Mouse (Mus musculus) kidney, embryonic 16.5 days (tissue): ENCODE measurements around the gene Gm3417. TPM values are rescaled to one million over a fixed set of nuclear protein-coding genes. Genes with fewer than 3 reads are reported as not detected.
"Not testable (repeated sequence)": the region's sequence is repeated elsewhere in the genome, so short reads cannot be mapped to it uniquely, and the experiment has no call there.

Experiments
- ATAC-seq: fragments of 200-750 bp; cut with Nextera tagmentation; 2 replicates; pipeline ENCODE4 v1.8.0; 2017; ENCODE audit warnings: moderate TSS enrichment; ENCODE audit not compliant: low FRiP score, low TSS enrichment
- H3K27ac ChIP-seq: fragments of 300-500 bp; sonication (generic); 2 replicates; pipeline ENCODE4 v1.5.1; 2014; ENCODE audit warnings: low read length
- H3K27me3 ChIP-seq: fragments of 300-500 bp; sonication (generic); 2 replicates; pipeline ENCODE4 v1.6.1; 2014; ENCODE audit warnings: low read length, control low read depth, mixed read lengths; ENCODE audit not compliant: insufficient read depth
- H3K36me3 ChIP-seq: fragments of 300-500 bp; sonication (generic); 2 replicates; pipeline ENCODE4 v1.6.1; 2014; ENCODE audit warnings: low read length, control low read depth, mixed read lengths; ENCODE audit not compliant: insufficient read depth
- H3K4me1 ChIP-seq: fragments of 300-500 bp; sonication (generic); 2 replicates; pipeline ENCODE4 v1.6.1; 2014; ENCODE audit warnings: low read length, control low read depth, mixed read lengths; ENCODE audit not compliant: insufficient read depth
- H3K4me2 ChIP-seq: fragments of 300-500 bp; sonication (generic); replicated peaks from 2 replicates; pipeline ENCODE4 v1.6.1; 2014; ENCODE audit warnings: low read depth, low read length
- H3K4me3 ChIP-seq: fragments of 300-500 bp; sonication (generic); 2 replicates; pipeline ENCODE4 v1.5.1; 2014; ENCODE audit warnings: mild to moderate bottlenecking, low read length
- H3K9ac ChIP-seq: fragments of 300-500 bp; sonication (generic); replicated peaks from 2 replicates; pipeline ENCODE4 v1.6.1; 2014; ENCODE audit warnings: low read length
- H3K9me3 ChIP-seq: fragments of 300-500 bp; sonication (generic); 2 replicates; pipeline ENCODE4 v1.6.1; 2016; ENCODE audit warnings: low read length, control low read depth
- WGBS: fragments of 180-500 bp; shearing (Covaris S2); extraction: QIAGEN DNeasy Blood & Tissue Kit; methylation state at CpG from one replicate; pipeline ENCODE4 v1.1.7; 2014; 5-methylcytosine and 5-hydroxymethylcytosine counted together
- polyA plus RNA-seq: library from polyadenylated mRNA; unstranded; fragments of >200 nt; fragmentation: Nextera tagmentation; extraction: Ambion mirVana; gene quantifications from 2 replicates; pipeline ENCODE4 v1.2.1, GENCODE M21; 2015

The Gm3417 gene
- polyA plus RNA-seq, 1 experiment from 2014 or later, result not detected

- H3K9me3 ChIP-seq, H3K9ac ChIP-seq, H3K4me1 ChIP-seq, H3K27ac ChIP-seq, H3K27me3 ChIP-seq, H3K36me3 ChIP-seq, H3K4me3 ChIP-seq, H3K4me2 ChIP-seq: not testable (repeated sequence)
- ATAC-seq, result peak; percentile 89
- WGBS, result no CpG with 5 or more reads among the region's 47 CpGs
Measured at GRCm38 (mm10) chr17:14993139-14993832, 14.7 kb upstream of the Gm3417 start.

GRCm38 (mm10) chr17:14992522-14993138 is 14.0 kb upstream of the Gm3417 start:
- H3K27me3 ChIP-seq, H3K27ac ChIP-seq, H3K36me3 ChIP-seq, H3K4me3 ChIP-seq, H3K4me1 ChIP-seq, H3K4me2 ChIP-seq, H3K9me3 ChIP-seq, H3K9ac ChIP-seq: not testable (repeated sequence)
- WGBS, result no CpG with 5 or more reads among the region's 98 CpGs
- ATAC-seq, result peak; percentile 80

GRCm38 (mm10) chr17:14990116-14990702 is 11.6 kb upstream of the Gm3417 start:
- not testable (repeated sequence) for H3K9me3 ChIP-seq, H3K9ac ChIP-seq, H3K36me3 ChIP-seq, H3K4me1 ChIP-seq, H3K4me2 ChIP-seq, H3K4me3 ChIP-seq, ATAC-seq, H3K27me3 ChIP-seq, H3K27ac ChIP-seq
- 94% methylated on average over 4 of the region's 5 CpGs for WGBS

GRCm38 (mm10) chr17:14977718-14978361 is 750 bp downstream of the Gm3417 start:
- H3K4me1 ChIP-seq, H3K9ac ChIP-seq, H3K9me3 ChIP-seq, H3K4me3 ChIP-seq, H3K27ac ChIP-seq, ATAC-seq, H3K27me3 ChIP-seq, H3K36me3 ChIP-seq: not testable (repeated sequence)
- H3K4me2 ChIP-seq, result 0 out of 2 replicates have a peak overlapping the region, but pooled peaks have one; percentile 27
- 2% methylated on average over 4 of the region's 7 CpGs for WGBS

GRCm38 (mm10) chr17:14968373-14968913 is 10.1 kb downstream of the Gm3417 start:
- H3K4me1 ChIP-seq, H3K4me3 ChIP-seq, H3K4me2 ChIP-seq, H3K9me3 ChIP-seq, H3K27me3 ChIP-seq, H3K27ac ChIP-seq, ATAC-seq, H3K36me3 ChIP-seq, H3K9ac ChIP-seq: not testable (repeated sequence)
- no CpG with 5 or more reads among the region's 6 CpGs for WGBS

GRCm38 (mm10) chr17:14961557-14962154 is 16.9 kb downstream of the Gm3417 start:
- not testable (repeated sequence) for H3K36me3 ChIP-seq, H3K4me1 ChIP-seq, H3K4me2 ChIP-seq, H3K4me3 ChIP-seq, H3K27ac ChIP-seq, H3K27me3 ChIP-seq, H3K9me3 ChIP-seq, H3K9ac ChIP-seq
- ATAC-seq, result peak; percentile 92
- WGBS, result no CpG with 5 or more reads among the region's 44 CpGs

GRCm38 (mm10) chr17:14960951-14961556 is 17.5 kb downstream of the Gm3417 start, which contains the start of gene Phf10:
TSS of gene Phf10 (minus strand) at chr17:14961273.
- not testable (repeated sequence) for H3K36me3 ChIP-seq, H3K27me3 ChIP-seq, H3K9me3 ChIP-seq, H3K27ac ChIP-seq, H3K4me1 ChIP-seq
- peak; percentile 87 for ATAC-seq
- 0% methylated on average over 21 of the region's 100 CpGs for WGBS
- Histone ChIP-seq H3K4me3 (peak within 1 kb of the TSS; percentile 77), H3K4me2 (peak within 1 kb of the TSS; percentile 92), H3K9ac (peak within 1 kb of the TSS; percentile 83)

- Histone ChIP-seq H3K36me3 (peaks cover 3% of the 10 kb centered on the region; the same call in 1 of the 2 replicates), H3K9me3 (no peaks in the 10 kb centered on the region), H3K27ac (no peak overlapping the region), H3K4me2 (peak overlapping the region; percentile 92), H3K27me3 (no peaks in the 10 kb centered on the region), H3K9ac (peak overlapping the region; percentile 83), H3K4me1 (peaks cover 9% of the 10 kb centered on the region), H3K4me3 (peak overlapping the region; percentile 77)
- ATAC-seq, result peak; percentile 36
- WGBS, result 0% methylated on average over 19 of the region's 23 CpGs
Measured at GRCm38 (mm10) chr17:14960520-14960919, 18.1 kb downstream of the Gm3417 start.

GRCm38 (mm10) chr17:14959979-14960378 is 18.6 kb downstream of the Gm3417 start:
- 19% methylated on average over 3 of the region's 3 CpGs for WGBS
- no peak for ATAC-seq
- H3K9me3 ChIP-seq, result no peaks in the 10 kb centered on the region

More at GRCm38 (mm10) chr17:14959979-14960378, 18.6 kb downstream of the Gm3417 start:
- Histone ChIP-seq H3K9ac (peak overlapping the region; percentile 63), H3K27me3 (no peaks in the 10 kb centered on the region), H3K36me3 (peaks cover 3% of the 10 kb centered on the region; the same call in 1 of the 2 replicates), H3K27ac (no peak overlapping the region), H3K4me1 (peaks cover 9% of the 10 kb centered on the region), H3K4me2 (peak overlapping the region; percentile 52), H3K4me3 (peak overlapping the region; percentile 39)
